Mouse (Mus musculus) gonadal fat pad, adult 2 months (tissue): ENCODE measurements around the gene Nxn. TPM values are rescaled to one million over a fixed set of nuclear protein-coding genes. Genes with fewer than 3 reads are reported as not detected.

Source experiments
- DNase-seq: peaks from one replicate; pipeline ENCODE4 v3.0.0-alpha.2; 2012; ENCODE audit warnings: low read depth
- polyA plus RNA-seq: library from polyadenylated mRNA; depleted of rRNA; stranded (reverse); fragments of >200 nt; gene quantifications from 2 replicates; pipeline ENCODE4 v1.2.3, GENCODE M21; 2012

Nxn gene
- polyA plus RNA-seq, 1 experiment = 21.9 TPM

GRCm38 (mm10) chr11:76332240-76332639 is 66.7 kb downstream of the Nxn start:
- no peak for DNase-seq

DNA sequence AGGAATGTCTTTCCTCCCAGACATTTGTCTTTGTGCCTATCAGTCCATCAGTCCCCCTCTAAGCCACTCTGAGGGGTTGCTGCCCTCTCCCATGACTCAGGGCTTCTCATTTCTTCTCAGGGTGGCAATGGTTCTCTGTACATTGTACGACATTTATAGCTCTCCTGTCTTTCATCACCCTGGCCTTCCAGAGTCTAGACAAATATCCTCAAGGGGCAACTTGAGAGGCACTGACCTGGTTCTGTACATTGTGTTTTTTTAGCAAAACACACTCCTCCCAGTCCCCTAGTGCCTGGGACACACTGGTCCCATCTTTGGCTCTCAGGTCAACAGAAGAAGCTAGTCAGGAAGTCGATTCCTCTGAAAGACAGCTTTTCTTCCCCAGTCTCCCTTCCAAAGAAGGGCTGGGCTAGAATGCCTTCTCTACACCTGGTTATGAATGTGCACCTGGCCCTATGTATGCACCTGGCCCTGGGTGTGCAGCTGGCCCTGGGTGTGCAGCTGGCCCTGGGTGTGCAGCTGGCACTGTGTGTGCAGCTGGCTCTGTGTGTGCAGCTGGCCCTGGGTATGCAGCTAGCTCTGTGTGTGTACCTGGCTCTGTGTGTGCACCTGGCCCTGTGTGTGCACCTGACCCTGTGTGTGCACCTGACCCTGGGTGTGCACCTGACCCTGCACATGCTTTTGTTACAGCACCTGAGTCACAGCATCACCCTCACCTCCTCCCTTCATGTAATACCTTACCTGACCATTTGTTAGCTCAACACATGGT is 70.2 kb downstream of the Nxn start:
- no peak for DNase-seq

GRCm38 (mm10) chr11:76328084-76328483 is 70.9 kb downstream of the Nxn start:
- no peak for DNase-seq

DNA sequence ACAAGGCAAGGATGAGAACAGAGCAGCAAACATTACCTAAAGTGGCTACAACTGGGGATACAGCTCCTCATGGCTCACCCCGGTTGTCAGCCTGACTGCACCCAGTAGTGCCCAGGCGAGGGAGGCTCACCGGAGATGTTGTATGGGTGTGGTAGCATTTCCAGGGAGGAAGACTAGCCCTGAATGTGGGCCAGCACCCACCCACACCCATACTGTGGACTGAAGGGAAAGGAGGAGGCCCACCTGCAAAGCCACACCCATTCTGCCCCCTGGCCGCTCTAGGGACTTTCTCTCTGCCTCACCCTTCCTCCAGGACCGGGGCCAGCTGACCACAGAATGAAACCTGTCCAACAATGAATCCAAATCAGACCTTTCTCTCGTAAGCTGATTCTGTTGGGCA is 72.3 kb downstream of the Nxn start:
- DNase-seq = no peak

DNA sequence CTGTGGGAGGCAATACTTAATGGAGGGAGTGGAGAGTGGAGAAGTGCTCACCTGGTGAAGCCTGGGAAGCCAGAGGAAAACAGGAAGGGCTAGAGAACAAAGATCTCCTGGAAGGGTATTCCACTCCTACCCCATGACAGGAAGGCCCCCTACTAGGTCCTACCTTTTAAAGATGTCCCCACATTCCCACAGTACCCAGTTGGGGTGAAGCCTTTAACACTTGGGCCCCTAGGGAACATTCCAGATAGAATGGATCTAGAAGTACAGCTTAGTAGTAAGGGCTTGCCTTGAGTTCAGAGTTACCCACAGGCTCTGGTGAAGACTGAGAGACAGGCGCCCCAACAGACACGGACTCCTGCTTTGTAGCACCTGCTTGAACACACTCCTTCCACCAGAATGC is 72.9 kb downstream of the Nxn start:
- DNase-seq = no peak

DNA sequence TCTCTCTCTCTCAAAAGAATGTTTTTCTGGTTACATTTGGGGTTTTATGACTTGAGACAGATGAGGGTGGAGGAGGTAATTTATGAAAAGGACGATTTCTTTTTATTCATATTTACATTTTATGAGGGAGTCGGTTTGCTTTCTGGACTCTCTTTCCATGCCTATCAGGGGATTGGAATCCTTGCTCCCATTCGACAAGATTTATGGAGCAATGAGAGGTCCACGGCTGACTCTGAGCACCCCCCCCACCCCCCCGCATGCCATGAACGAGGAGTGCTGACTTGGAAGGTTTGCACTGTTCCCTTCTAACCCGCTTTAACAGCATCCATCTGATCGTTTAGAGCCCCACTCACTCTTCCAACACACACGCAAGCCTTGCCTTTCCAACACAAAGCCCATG is 74.1 kb downstream of the Nxn start:
- no peak for DNase-seq

DNA sequence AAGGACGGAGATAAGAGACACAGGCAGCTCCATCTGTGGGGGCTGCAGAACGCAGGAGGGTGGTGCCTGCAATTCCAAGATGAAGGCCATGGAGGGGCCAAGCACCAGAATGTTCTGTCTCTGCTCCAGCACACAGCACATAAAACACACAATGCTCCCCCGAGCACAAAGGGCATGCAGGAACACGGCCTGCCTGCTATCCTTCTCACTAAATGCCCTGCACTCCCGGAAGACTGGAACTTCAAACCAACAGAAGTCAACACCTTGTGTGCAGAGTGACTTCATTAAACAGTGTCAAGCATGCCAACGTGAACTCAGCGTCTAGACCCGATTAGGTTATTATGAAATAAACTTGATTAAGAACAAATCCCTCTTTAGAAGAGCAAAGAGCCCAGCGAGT is 74.7 kb downstream of the Nxn start:
- no peak for DNase-seq

- no peak for DNase-seq
These were observed 76.0 kb downstream of the Nxn start for GRCm38 (mm10) chr11:76322939-76323338.

- DNase-seq = no peak
These were observed 76.9 kb downstream of the Nxn start for GRCm38 (mm10) chr11:76322081-76322480.

GRCm38 (mm10) chr11:76320475-76320874 is 78.5 kb downstream of the Nxn start:
- DNase-seq = no peak

GRCm38 (mm10) chr11:76319714-76320435 is 79.1 kb downstream of the Nxn start:
- no peak for DNase-seq

GRCm38 (mm10) chr11:76317904-76318303 is 81.0 kb downstream of the Nxn start:
- no peak for DNase-seq

GRCm38 (mm10) chr11:76315785-76316444 is 83.0 kb downstream of the Nxn start:
- DNase-seq = no peak

GRCm38 (mm10) chr11:76314741-76315140 is 84.2 kb downstream of the Nxn start:
- DNase-seq = no peak

GRCm38 (mm10) chr11:76314140-76314539 is 84.8 kb downstream of the Nxn start:
- DNase-seq = no peak

DNA sequence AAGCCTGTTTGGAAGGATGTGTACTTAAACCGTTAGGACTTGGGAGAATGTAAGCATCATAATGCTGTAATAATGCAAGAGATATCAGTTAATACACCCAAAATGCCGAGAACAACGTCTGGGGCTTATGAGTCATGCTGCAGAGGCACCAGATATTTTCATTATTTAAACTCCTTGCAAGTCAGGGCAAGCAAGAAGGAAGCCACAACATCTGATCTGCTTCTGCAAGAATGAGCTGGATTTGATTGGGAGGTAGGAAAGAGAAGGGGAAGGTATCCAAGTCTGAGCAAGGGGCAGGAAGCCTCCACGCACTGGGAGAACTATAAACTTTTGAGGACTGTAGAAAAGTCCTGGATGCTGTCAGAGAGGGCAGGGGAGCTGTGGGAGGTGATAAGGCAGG is 86.1 kb downstream of the Nxn start:
- DNase-seq = no peak

GRCm38 (mm10) chr11:76311224-76312000 is 87.5 kb downstream of the Nxn start:
- DNase-seq = no peak

GRCm38 (mm10) chr11:76309868-76310267 is 89.1 kb downstream of the Nxn start:
- no peak for DNase-seq

- DNase-seq = no peak
These were observed 89.9 kb downstream of the Nxn start for GRCm38 (mm10) chr11:76309072-76309471.

DNA sequence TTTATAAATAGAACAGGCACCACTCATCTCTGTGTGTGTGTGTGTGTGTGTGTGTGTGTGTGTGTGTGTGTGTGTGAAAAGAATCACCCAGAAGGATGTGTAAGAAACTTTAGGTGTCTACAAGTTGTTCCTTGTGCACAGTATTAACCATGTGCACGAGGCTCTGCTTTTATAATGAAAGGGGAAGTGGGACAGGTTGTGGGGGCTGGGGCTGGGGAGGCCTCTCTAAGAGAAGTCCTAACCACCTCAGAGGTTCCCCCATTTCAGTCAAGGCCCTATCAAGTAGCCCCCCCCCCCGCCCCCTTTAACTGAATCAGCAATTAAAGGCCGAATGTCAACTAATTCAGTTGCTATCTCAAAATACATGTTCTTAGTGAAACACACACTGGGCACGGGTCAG is 92.2 kb downstream of the Nxn start:
- no peak for DNase-seq

- DNase-seq = no peak
These were observed 93.4 kb downstream of the Nxn start for GRCm38 (mm10) chr11:76305571-76305970.

DNA sequence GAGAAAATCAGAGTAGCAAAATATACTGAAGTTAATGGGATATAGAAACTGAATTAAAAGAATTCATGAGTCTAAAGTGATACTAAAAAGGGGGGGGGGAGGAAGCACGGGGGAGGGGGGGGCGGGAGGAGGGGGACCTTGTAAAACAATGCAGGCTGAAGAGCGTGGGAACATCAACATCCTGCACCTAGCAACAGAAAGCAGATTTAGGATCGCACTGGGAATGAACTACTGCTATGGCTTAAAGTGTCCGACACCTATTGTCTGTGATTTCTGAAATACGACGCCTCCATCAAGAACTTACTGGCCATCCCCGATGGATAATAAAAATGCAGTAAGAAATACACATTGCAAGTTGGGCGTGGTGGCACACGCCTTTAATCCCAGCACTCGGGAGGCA is 95.6 kb downstream of the Nxn start:
- DNase-seq = no peak
